Mouse (Mus musculus): ENCODE results near the gene Akap6. TPM values are rescaled to one million over a fixed set of nuclear protein-coding genes. Genes with fewer than 3 reads are reported as not detected.

The Akap6 gene
- polyA plus RNA-seq, 1 experiment from 2014 or later, result 23.6 TPM

- no peak for ATAC-seq
- Histone ChIP-seq H3K27ac (ENCODE audit: low read length) (no peak overlapping the region), H3K4me2 (ENCODE audit: low read length) (no peak overlapping the region), H3K36me3 (ENCODE audit: control insufficient read depth, insufficient read depth, low read length) (no peaks in the 10 kb centered on the region), H3K4me1 (ENCODE audit: control insufficient read depth, insufficient read depth, low read length) (peaks cover under 1% of the 10 kb centered on the region; the same call in 1 of the 2 replicates), H3K9ac (ENCODE audit: low read depth, low read length) (no peak overlapping the region), H3K9me3 (replicated peaks; ENCODE audit: control insufficient read depth, low read length, poor library complexity, severe bottlenecking) (no peaks in the 10 kb centered on the region), H3K4me3 (ENCODE audit: low read depth, low read length) (no peak overlapping the region), H3K27me3 (ENCODE audit: control insufficient read depth, insufficient read depth, low read depth, low read length) (no peaks in the 10 kb centered on the region)
- 22% methylated on average over 8 of the region's 8 CpGs for WGBS
These were observed 211.6 kb downstream of the Akap6 start for GRCm38 (mm10) chr12:52910819-52911218.

GRCm38 (mm10) chr12:52918939-52919338 lies 219.8 kb downstream of the Akap6 start:
- no peak overlapping the region for H3K4me3 ChIP-seq (ENCODE audit: low read depth, low read length)
- no peak for ATAC-seq
- H3K9ac ChIP-seq (ENCODE audit: low read depth, low read length), result no peak overlapping the region; the same call in 1 of the 2 replicates
- H3K4me1 ChIP-seq (ENCODE audit: control insufficient read depth, insufficient read depth, low read length), result peaks cover 3% of the 10 kb centered on the region
- H3K4me2 ChIP-seq (ENCODE audit: low read length), result no peak overlapping the region
- no peaks in the 10 kb centered on the region for H3K27me3 ChIP-seq (ENCODE audit: control insufficient read depth, insufficient read depth, low read depth, low read length)
- no peaks in the 10 kb centered on the region for H3K9me3 ChIP-seq (replicated peaks; ENCODE audit: control insufficient read depth, low read length, poor library complexity, severe bottlenecking)
- 21% methylated on average over 11 of the region's 11 CpGs for WGBS
- H3K36me3 ChIP-seq (ENCODE audit: control insufficient read depth, insufficient read depth, low read length), result no peaks in the 10 kb centered on the region; the same call in 1 of the 2 replicates
- no peak overlapping the region for H3K27ac ChIP-seq (ENCODE audit: low read length)

DNA sequence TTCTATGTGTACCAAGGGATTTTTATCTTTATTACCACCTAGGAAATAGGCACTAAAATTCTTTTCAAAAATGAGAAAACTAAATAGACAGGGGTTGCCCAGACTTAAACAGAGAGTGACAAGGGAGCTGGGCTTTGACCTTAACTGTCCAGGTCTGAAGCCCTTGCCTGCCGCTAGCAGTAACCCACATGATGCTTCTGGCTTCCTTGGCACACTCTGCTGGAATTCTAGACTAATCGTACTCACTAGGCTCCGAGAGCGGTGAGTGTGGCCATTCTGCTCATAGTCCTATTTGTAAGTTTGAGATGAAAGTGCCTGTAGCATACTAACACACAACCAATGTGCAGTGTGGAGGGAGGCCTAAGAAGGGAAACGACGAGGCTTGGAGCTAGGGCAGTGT lies 223.3 kb downstream of the Akap6 start:
- no peak overlapping the region for H3K4me2 ChIP-seq (ENCODE audit: low read length)
- 90% methylated on average over 6 of the region's 6 CpGs for WGBS
- 0 out of 2 replicates have a peak overlapping the region, but pooled peaks have one; percentile 8 for H3K27ac ChIP-seq (ENCODE audit: low read length)
- H3K4me1 ChIP-seq (ENCODE audit: control insufficient read depth, insufficient read depth, low read length), result peaks cover 3% of the 10 kb centered on the region
- no peaks in the 10 kb centered on the region; the same call in 1 of the 2 replicates for H3K36me3 ChIP-seq (ENCODE audit: control insufficient read depth, insufficient read depth, low read length)
- H3K4me3 ChIP-seq (ENCODE audit: low read depth, low read length), result no peak overlapping the region
- no peaks in the 10 kb centered on the region for H3K27me3 ChIP-seq (ENCODE audit: control insufficient read depth, insufficient read depth, low read depth, low read length)
- no peak overlapping the region for H3K9ac ChIP-seq (ENCODE audit: low read depth, low read length)
- H3K9me3 ChIP-seq (replicated peaks; ENCODE audit: control insufficient read depth, low read length, poor library complexity, severe bottlenecking), result no peaks in the 10 kb centered on the region
- no peak for ATAC-seq

GRCm38 (mm10) chr12:52925448-52925847 lies 226.3 kb downstream of the Akap6 start:
- Histone ChIP-seq H3K4me2 (ENCODE audit: low read length) (no peak overlapping the region), H3K4me3 (ENCODE audit: low read depth, low read length) (no peak overlapping the region), H3K9ac (ENCODE audit: low read depth, low read length) (no peak overlapping the region), H3K27me3 (ENCODE audit: control insufficient read depth, insufficient read depth, low read depth, low read length) (no peaks in the 10 kb centered on the region), H3K4me1 (ENCODE audit: control insufficient read depth, insufficient read depth, low read length) (peaks cover 3% of the 10 kb centered on the region; the same call in 1 of the 2 replicates), H3K9me3 (replicated peaks; ENCODE audit: control insufficient read depth, low read length, poor library complexity, severe bottlenecking) (no peaks in the 10 kb centered on the region), H3K36me3 (ENCODE audit: control insufficient read depth, insufficient read depth, low read length) (no peaks in the 10 kb centered on the region), H3K27ac (ENCODE audit: low read length) (no peak overlapping the region)
- ATAC-seq, result no peak
- WGBS, result 85% methylated on average over 4 of the region's 4 CpGs

- Histone ChIP-seq H3K4me3 (ENCODE audit: low read depth, low read length) (no peak overlapping the region), H3K9me3 (replicated peaks; ENCODE audit: control insufficient read depth, low read length, poor library complexity, severe bottlenecking) (no peaks in the 10 kb centered on the region), H3K4me2 (ENCODE audit: low read length) (no peak overlapping the region), H3K36me3 (ENCODE audit: control insufficient read depth, insufficient read depth, low read length) (no peaks in the 10 kb centered on the region), H3K27ac (ENCODE audit: low read length) (no peak overlapping the region), H3K4me1 (ENCODE audit: control insufficient read depth, insufficient read depth, low read length) (peaks cover 2% of the 10 kb centered on the region; the same call in 1 of the 2 replicates), H3K9ac (ENCODE audit: low read depth, low read length) (no peak overlapping the region), H3K27me3 (ENCODE audit: control insufficient read depth, insufficient read depth, low read depth, low read length) (no peaks in the 10 kb centered on the region)
- 0 out of 2 replicates have a peak, but pooled peaks have one; percentile 36 for ATAC-seq
- 67% methylated on average over 5 of the region's 13 CpGs for WGBS
These were observed 234.6 kb downstream of the Akap6 start for GRCm38 (mm10) chr12:52933832-52934231.

GRCm38 (mm10) chr12:52934989-52935388 lies 235.8 kb downstream of the Akap6 start:
- WGBS, result 97% methylated on average over 3 of the region's 3 CpGs
- H3K9ac ChIP-seq (ENCODE audit: low read depth, low read length), result no peak overlapping the region

GRCm38 (mm10) chr12:52938786-52939185 lies 239.6 kb downstream of the Akap6 start:
- Histone ChIP-seq H3K4me2 (ENCODE audit: low read length) (no peak overlapping the region), H3K9me3 (replicated peaks; ENCODE audit: control insufficient read depth, low read length, poor library complexity, severe bottlenecking) (no peaks in the 10 kb centered on the region), H3K9ac (ENCODE audit: low read depth, low read length) (no peak overlapping the region), H3K4me3 (ENCODE audit: low read depth, low read length) (no peak overlapping the region), H3K4me1 (ENCODE audit: control insufficient read depth, insufficient read depth, low read length) (peaks cover 2% of the 10 kb centered on the region; the same call in 1 of the 2 replicates), H3K27ac (ENCODE audit: low read length) (no peak overlapping the region), H3K36me3 (ENCODE audit: control insufficient read depth, insufficient read depth, low read length) (no peaks in the 10 kb centered on the region), H3K27me3 (ENCODE audit: control insufficient read depth, insufficient read depth, low read depth, low read length) (no peaks in the 10 kb centered on the region)
- no peak for ATAC-seq
- WGBS, result 80% methylated on average over 5 of the region's 5 CpGs

More at GRCm38 (mm10) chr12:52934989-52935388, 235.8 kb downstream of the Akap6 start:
- Histone ChIP-seq H3K4me2 (ENCODE audit: low read length) (no peak overlapping the region), H3K27ac (ENCODE audit: low read length) (no peak overlapping the region), H3K4me3 (ENCODE audit: low read depth, low read length) (no peak overlapping the region), H3K4me1 (ENCODE audit: control insufficient read depth, insufficient read depth, low read length) (peaks cover 2% of the 10 kb centered on the region; the same call in 1 of the 2 replicates), H3K9me3 (replicated peaks; ENCODE audit: control insufficient read depth, low read length, poor library complexity, severe bottlenecking) (no peaks in the 10 kb centered on the region), H3K36me3 (ENCODE audit: control insufficient read depth, insufficient read depth, low read length) (no peaks in the 10 kb centered on the region), H3K27me3 (ENCODE audit: control insufficient read depth, insufficient read depth, low read depth, low read length) (no peaks in the 10 kb centered on the region)
- ATAC-seq, result no peak

DNA sequence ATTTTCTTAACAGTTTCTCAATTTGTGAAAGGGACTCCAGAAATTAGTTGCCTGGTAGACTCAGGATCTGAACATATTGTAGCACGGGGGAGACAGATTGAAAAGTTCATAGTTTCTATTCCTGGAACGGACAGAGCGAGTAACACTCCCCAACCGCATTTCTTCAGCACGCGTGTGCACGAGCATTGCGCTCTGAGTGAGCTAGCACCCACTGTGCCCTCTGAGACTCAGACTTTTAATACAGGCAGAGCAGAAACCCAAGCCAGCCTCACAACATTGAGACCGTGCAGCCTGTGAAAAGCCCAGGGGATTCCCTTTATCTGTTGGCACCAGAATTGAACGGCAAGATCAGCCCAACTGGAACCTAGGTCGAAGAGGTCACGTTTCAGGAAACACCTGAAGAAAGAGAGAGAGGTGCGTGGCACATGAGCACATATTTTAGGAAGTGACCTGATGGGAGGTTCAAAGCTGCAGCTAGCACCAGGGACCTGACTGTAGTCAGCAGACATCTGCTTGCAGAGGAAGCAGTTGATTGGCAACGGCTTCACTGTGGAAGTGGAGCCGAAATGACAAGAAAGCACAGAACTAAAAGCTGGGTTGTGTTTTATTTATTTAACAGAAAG lies 240.3 kb downstream of the Akap6 start:
- H3K27ac ChIP-seq (ENCODE audit: low read length), result no peak overlapping the region

GRCm38 (mm10) chr12:52941941-52942340 lies 242.8 kb downstream of the Akap6 start:
- no peaks in the 10 kb centered on the region for H3K27me3 ChIP-seq (ENCODE audit: control insufficient read depth, insufficient read depth, low read depth, low read length)
- no peak overlapping the region for H3K4me3 ChIP-seq (ENCODE audit: low read depth, low read length)
- 93% methylated on average over 4 of the region's 4 CpGs for WGBS
- no peak overlapping the region for H3K27ac ChIP-seq (ENCODE audit: low read length)
- H3K9me3 ChIP-seq (replicated peaks; ENCODE audit: control insufficient read depth, low read length, poor library complexity, severe bottlenecking), result no peaks in the 10 kb centered on the region
- H3K4me2 ChIP-seq (ENCODE audit: low read length), result no peak overlapping the region
- H3K9ac ChIP-seq (ENCODE audit: low read depth, low read length), result no peak overlapping the region
- H3K36me3 ChIP-seq (ENCODE audit: control insufficient read depth, insufficient read depth, low read length), result 0 out of 2 replicates have a peak, but pooled peaks cover 4% of the 10 kb centered on the region
- H3K4me1 ChIP-seq (ENCODE audit: control insufficient read depth, insufficient read depth, low read length), result no peaks in the 10 kb centered on the region
- no peak for ATAC-seq

More for the DNA sequence above, 240.3 kb downstream of the Akap6 start:
- H3K9ac ChIP-seq (ENCODE audit: low read depth, low read length), result no peak overlapping the region
- no peak overlapping the region for H3K4me2 ChIP-seq (ENCODE audit: low read length)
- H3K4me3 ChIP-seq (ENCODE audit: low read depth, low read length), result no peak overlapping the region
- peaks cover 2% of the 10 kb centered on the region; the same call in 1 of the 2 replicates for H3K4me1 ChIP-seq (ENCODE audit: control insufficient read depth, insufficient read depth, low read length)
- H3K36me3 ChIP-seq (ENCODE audit: control insufficient read depth, insufficient read depth, low read length), result no peaks in the 10 kb centered on the region
- no peaks in the 10 kb centered on the region for H3K27me3 ChIP-seq (ENCODE audit: control insufficient read depth, insufficient read depth, low read depth, low read length)
- H3K9me3 ChIP-seq (replicated peaks; ENCODE audit: control insufficient read depth, low read length, poor library complexity, severe bottlenecking), result no peaks in the 10 kb centered on the region
- 80% methylated on average over 15 of the region's 15 CpGs for WGBS
- ATAC-seq, result no peak
